Mouse (Mus musculus) inflammation-experienced regulatory T-cells, adult 16 weeks (primary cell): ENCODE measurements around the gene Adh1. TPM values are rescaled to one million over a fixed set of nuclear protein-coding genes. Genes with fewer than 3 reads are reported as not detected.

Experiments
- polyA plus RNA-seq: library from polyadenylated mRNA; unstranded; fragments of 100-300 nt; shearing (Covaris generic); gene quantifications from one replicate; pipeline ENCODE4 v1.2.1, GENCODE M21; 2017

The Adh1 gene
- 4.6 TPM for polyA plus RNA-seq

DNA sequence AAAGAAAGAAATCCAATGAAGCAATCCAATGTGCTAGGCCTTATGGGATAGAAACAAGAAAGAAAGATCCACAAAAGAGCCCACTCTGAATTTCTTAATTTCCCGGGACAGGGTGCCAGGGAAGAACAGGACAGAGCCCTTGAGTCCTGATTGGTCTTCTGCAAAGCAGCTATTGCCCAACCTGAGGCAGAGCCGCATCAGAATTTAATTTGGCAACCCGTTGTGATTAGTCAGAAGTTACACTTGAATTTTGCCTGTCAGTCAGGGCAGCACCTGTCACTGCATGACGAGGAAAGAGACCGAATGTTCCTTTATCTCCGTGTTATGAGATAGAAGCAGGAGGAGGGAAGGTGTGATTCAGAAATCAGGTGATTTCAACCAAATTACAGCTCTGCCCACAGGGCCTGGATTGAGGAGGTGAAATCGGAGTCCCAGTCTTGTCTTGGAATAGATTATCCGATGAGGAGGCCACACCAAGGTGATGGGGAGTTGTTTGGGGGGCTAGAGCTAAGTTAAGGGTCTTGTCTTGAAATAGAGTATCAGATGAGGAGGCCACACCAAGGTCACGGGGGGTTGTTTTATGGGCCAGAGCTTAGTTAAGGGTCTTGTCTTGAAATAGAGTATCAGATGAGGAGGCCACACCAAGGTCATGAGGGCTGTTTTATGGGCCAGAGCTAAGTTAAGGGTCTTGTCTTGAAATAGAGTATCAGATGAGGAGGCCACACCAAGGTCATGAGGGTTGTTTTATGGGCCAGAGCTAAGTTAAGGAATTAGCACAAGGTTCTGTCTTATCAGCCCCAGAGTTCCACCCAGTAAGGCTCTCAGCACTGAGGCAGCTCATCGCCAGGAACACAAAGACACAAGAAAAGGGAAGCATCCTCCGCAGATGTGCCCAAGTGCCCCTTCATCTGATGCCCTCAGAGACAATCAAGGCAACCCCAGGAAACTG lies at the start of gene Adh1:
Adh1 (plus strand) TSS at position 271 of the 949 bp plus-strand sequence.

DNA sequence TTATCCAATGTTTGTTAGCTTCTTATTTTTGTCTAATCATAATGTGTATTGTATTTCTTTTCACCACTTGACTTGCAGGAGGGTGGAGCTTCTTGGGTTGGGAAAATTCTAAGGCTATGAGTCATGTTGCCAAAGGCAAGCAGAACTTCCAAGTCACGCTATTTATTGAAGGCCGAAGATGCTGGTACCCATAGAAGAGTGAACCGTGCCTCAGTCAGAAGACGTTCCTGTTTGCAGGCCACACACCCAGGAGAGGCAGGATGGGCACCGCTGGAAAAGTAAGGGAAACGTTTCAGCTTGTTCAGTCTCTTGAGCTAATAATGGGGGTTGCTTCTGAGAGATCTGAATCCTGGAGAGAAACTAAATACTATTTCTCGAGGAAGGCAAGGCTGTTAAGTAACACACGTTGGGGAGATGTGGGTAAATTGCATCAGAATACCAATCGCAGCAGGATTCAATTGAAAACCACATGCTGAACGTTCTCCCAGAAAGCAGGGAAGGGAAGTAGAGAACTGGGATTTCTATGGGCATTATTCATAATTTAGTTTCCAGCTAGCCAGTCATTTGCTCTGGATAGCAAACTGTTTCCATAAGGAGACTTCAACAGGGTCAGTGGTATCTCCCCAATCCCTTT lies 43.0 kb upstream of the Adh1 start, which contains the start of gene Adh7:
Adh7 (plus strand) TSS at position 130 of the 634 bp plus-strand sequence.

DNA sequence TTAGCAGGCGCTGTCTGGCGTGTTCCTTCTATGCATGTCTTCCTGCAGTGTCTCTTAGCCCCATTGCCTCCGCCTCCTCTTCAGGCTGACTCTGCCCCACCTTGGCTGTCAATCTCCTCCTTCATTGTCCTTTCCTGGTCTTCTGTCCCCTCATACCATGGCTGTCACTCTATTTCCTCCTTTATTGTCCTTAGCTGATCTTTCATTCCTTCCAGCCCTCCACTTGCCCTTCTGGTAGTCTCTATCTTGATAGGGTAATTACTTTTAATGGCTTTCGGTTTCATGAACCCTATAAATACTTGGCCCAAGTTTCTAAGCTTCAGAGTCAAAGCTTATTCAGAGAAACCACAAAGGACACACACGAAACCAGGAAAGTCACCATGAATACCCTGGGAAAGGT lies 52.2 kb downstream of the Adh1 start, which contains the start of gene Adh6a:
Adh6a (plus strand) TSS at position 322 of the 400 bp plus-strand sequence.

Other genes starting within 250 kb of the Adh1 start
- 0.05 TPM for gene 1110002E22Rik, start 195.9 kb upstream of the Adh1 start, polyA plus RNA-seq
- gene Gm5105, start 193.6 kb upstream of the Adh1 start, polyA plus RNA-seq: not detected
- gene Trmt10a, start 117.5 kb upstream of the Adh1 start, polyA plus RNA-seq: 7.7 TPM
- 5.8 TPM for gene Mttp, start 116.0 kb upstream of the Adh1 start, polyA plus RNA-seq
- gene 4930579F01Rik, start 67.2 kb upstream of the Adh1 start, polyA plus RNA-seq: not detected
- not detected for gene Adh7, start 43.2 kb upstream of the Adh1 start, polyA plus RNA-seq
- not detected for gene Adh6a, start 52.3 kb downstream of the Adh1 start, polyA plus RNA-seq
- gene Adh6b, start 80.8 kb downstream of the Adh1 start, polyA plus RNA-seq: not detected
- gene Adh4, start 154.5 kb downstream of the Adh1 start, polyA plus RNA-seq: not detected
- gene Adh5, start 182.1 kb downstream of the Adh1 start, polyA plus RNA-seq: 152 TPM
- gene Metap1, start 228.5 kb downstream of the Adh1 start, polyA plus RNA-seq: 63.7 TPM